Mouse (Mus musculus): ENCODE results near the gene Bcl7b. TPM values are rescaled to one million over a fixed set of nuclear protein-coding genes. Genes with fewer than 3 reads are reported as not detected.

Gene Bcl7b
- 10 to 100 TPM; 41.3 to 43.4 TPM for total RNA-seq (2021)

DNA sequence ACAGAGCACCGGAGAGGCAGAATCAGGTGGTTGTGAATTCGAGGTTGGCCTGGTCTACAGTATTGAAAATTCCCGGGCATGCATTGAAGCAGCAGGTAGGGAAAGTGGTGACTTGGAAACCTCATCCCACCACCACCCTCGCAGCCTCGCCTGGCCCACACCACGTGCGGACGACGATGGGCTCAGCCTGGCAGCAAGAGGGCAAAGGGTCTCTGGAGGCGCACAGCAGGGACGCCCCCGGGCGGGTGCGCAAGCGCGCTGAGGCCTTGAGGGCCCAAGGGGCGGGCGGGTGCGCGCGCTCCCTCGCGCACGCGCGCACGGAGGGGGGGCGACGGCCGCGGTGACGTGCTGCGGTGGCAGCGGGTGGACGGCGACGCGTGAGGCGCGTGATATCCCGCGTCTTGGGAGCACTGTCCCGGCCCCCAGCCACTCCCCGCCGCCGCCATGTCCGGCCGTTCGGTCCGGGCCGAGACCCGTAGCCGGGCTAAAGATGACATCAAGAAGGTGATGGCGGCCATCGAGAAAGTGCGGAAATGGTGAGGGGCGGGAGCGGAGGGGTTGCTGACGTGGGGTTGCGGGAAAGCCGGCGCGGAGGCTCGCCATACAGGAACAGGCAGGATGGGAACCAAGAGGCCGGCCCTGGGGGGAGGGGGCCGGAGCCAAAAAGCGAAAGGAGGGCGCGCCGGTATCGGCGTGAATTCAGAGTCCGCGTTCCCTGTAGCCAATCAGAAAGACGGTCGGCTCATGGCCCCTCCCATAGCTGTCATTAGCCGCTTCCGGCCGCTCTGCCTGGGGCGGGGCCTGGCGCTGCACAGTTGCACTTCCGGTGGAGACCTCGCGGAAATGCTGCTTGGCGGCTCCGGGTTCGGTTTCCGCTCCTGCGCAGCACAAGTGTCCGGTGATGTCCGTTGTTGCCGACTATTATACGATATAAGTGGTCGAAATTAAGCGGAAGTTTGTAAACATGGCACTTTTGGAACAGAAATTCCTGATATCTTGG lies at the start of gene Bcl7b:
Bcl7b (plus strand) TSS at position 221 of the 1,000 bp plus-strand sequence.
- DNase-seq = peak; percentile 94 to 96
- intact Hi-C loops (cut with DNase I) = loop anchor here (1.0 kb wide), 2 partner anchors 17 to 19 kb away; partner anchors contain the start of gene Tbl2

DNA sequence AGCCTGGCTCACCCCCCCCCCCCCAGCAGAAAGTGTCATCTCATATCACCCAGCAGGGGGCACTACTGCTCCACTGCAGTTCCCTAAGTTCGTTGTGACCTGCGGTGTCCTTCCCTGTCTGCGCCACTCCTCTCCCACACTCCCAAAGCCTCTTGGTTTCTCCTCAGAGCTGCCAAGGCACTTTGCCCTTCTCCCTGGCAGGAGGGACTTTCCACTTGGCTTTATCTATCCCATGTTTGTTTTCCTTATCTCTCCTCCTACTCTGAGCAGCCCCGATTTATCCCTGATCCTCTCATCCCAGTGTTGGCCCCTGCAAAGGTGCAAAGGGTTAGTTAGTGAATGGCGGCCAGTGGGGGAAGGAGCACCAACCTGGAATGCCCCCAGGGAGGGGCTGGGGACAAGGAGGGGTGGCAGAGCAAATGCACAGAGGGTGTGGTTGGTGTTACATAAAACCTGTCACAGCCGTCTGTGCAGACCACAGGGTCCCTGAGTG lies 49.4 kb upstream of the Bcl7b start:
- DNase-seq = peak; percentile 68 to 74
- intact Hi-C loops (cut with DNase I) = loop anchor here (1.0 to 2.0 kb wide), 3 partner anchors 48 to 168 kb away; no protein-coding TSS in a partner anchor

DNA sequence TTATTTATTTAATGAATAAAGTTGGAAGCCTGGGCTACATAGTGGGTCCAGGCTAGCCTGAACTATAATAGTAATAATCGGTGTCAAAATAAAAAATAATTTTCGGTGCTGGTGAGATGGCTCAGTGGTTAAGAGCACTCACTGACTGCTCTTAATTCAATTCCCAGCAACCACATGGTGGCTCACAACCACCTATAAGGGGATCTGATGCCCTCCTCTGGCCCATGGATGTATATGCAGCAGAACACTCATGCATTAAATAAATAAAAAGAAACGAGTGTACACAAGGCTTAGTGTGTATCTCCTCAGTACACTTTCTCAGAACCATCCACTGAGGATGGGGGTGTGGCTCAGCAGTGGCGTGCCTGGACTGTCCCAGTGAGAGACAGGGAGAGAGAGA lies 47.3 kb upstream of the Bcl7b start:
- no peak for DNase-seq

DNA sequence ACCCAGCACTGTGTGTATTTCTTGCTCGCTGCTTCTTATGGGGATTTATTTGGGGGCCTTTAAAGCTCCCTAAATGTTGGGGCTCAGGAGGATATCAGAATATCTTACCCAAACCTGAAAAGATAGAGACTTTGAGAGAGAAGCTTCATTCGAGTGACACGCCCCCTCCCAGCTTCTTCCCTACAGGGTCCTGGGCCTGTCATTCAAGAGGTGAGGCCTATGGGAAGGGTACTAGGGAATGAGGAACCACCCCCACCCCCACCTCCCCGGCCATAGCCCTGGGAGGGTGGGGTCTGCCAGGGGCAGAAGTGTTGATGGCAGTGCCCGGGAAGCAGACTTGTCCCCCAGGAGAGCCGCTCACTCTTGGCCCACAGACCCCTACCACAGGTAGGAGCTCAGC lies 42.0 kb upstream of the Bcl7b start:
- intact Hi-C loops (cut with DNase I) = no loop called here
- DNase-seq = no peak

More for the DNA sequence above, 47.3 kb upstream of the Bcl7b start:
- intact Hi-C loops (cut with DNase I) = no loop called here

DNA sequence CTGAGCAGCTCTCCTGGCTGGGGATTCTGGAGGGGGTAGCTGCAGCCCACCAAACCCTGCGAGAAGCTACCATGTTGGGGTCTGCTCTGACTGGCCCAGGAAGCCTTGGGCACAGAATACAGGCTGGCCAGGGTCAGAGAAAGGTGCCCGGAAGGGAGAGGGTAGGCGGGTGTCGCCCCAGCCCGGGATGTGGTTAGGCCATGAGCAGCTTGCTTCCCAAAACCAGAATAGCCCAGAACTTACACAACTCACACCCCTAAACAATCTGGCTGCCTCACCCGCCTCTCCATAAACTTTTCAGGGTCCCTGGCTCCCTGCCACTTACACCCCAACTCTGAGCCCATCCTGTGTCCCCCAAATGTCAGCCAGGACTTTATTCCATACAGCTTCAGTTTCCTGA lies 40.4 kb upstream of the Bcl7b start:
- no peak for DNase-seq
- intact Hi-C loops (cut with DNase I) = no loop called here

DNA sequence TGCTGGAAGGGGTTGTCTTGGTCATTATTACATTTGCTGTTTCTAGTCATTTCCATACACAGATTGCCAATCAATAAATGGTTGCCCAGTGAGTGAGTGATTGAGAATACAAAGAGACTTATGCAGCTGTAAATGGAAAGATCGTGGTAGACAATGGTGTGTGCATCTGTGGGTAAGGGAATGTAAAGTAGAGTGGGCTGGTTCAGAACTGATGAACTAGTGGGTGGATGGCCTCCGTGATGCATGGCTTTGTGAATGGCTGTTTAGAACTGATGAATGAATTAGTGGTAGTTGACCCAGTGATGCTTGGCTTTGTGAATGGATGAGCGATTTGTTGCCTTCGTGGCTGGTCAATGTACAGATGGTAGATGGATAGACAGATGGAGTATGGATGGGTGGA lies 38.3 kb upstream of the Bcl7b start:
- DNase-seq = no peak
- intact Hi-C loops (cut with DNase I) = no loop called here

DNA sequence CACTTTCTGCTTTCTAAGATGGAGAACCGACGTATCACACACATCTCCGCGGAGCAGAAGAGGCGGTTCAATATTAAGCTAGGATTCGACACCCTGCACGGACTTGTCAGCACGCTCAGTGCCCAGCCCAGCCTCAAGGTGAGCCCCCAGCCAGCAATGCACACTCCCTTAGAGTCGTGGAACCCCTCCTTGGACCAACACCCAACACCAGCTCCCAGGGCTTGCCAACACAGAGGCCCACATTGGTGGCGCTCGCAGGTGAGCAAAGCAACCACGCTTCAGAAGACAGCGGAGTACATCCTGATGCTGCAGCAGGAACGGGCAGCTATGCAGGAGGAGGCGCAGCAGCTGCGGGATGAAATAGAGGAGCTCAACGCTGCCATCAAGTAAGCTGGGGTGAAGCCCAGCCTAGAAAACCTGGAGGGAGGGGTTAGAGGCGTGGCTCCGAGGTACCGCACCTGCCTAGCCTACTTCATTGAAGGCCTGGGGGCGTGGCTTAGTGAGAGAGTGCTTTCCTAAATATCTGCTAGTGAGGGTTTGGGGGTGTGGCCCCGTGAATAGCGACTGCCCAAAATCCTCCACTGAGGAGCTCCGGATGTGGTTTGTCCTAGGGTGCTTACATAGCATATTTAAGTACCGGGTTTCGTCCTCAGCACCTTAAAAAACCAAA lies 34.2 kb upstream of the Bcl7b start:
- DNase-seq = no peak
- intact Hi-C loops (cut with DNase I) = no loop called here

DNA sequence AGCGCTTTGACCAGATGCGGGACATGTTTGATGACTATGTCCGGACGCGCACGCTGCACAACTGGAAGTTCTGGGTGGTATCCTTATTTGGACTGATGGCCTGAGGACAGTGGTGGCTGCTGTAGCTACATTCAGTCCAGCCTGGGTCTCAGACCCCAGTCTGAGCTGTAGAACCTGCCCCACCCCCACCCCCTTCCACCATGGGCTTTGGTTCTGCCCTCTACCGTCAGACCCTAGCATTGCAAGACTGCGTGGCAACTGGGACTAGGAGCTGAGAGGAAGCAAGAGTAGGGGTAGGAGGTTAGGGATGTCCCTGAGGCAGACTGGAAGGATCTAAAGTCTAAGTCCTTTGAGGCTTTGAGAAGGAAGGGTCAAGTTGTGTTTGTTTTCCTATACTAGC lies 33.5 kb upstream of the Bcl7b start:
- DNase-seq = peak; percentile 41 to 57
- intact Hi-C loops (cut with DNase I) = no loop called here

DNA sequence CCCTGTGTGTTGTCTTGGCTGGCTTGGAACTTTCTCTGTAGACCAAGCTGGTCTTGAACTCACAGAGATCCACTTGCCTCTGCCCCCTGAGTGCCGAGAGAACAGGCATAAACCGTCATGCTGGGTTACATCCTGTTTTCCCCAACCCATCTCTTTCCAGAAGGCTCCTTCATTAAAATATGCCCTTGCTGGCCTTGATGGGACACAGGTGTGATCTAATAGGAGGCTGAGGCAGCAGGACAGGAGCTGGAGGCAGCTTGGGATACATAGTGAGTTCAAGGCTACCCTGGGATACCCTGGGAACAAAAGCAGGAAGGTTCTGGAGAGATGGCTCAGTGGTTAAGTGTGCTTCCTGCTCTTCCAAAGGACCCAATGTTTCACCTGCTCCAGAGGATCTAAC lies 28.2 kb upstream of the Bcl7b start:
- intact Hi-C loops (cut with DNase I) = no loop called here
- no peak for DNase-seq

DNA sequence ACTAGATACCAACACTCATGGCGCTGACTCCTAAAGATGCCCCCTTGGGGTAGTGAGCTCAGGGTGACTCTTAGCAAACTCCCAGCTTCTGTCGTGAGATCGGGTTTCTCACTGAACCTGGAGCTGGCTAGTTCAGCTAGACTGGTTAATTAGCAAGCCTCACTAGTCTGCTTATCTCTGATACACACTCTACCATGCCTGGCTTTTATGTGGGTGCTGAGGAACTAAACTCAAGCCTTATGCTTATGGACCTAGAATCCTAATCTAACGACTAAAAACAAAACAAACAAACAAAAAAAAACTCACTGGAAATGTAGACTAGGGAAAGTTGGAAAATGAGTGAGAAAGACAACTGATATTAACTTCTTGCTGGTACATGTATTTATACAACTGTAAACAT lies 23.6 kb upstream of the Bcl7b start:
- DNase-seq = no peak
- intact Hi-C loops (cut with DNase I) = no loop called here

DNA sequence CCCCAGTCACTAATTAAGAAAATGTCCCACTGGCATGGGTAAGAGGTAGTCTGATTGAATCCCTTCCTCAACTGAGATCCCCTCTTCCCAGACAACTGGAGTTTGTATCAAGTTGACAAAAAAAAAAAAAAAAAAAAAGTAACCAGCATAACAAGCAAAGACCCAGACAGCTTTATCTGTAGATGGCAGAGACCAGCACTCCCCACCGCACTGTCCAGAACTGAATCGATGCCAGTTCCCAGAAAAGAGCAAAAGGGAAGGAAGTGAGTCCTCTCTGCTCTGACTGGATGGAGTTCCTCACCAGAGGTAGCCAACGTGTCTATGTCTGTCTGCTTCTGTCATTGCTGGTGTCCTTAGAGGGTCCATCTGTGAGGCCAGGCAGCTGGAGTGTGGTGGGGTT lies 22.6 kb upstream of the Bcl7b start:
- intact Hi-C loops (cut with DNase I) = no loop called here

DNA sequence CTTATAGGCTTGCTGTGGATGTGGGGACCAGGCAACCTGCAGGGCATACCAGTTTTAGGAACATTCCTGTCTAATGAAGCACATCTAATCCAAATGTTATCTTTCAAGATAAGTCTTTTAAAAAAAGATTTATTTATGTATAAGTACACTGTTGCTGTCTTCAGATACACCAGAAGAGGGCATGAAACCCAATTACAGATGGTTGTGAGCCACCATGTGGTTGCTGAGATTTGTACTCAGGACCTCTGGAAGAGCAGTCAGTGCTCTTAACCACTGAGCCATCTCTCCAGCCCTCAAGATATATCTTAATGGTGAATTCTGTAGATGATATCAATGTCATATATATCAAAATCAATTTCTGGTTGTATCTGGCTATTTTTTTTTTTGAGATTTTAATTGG lies 22.1 kb upstream of the Bcl7b start:
- DNase-seq = no peak
- intact Hi-C loops (cut with DNase I) = no loop called here

More for the DNA sequence above, 22.6 kb upstream of the Bcl7b start:
- no peak for DNase-seq

DNA sequence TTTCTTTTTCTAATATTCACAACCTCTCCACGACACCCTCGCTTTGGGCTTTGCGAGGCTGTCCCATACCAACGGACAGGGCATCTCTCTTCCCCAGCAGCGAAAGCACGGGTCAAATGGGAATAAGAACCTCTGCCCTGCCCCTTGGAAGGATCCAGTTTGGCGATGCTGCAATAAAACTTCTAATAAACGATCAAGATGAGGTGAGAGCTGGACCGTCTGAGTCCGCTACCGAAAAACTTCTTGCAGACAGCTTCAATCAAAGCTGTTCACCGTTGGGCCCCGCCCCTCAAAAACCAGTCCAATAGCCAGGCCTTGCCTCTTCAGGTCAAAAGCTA lies 19.4 kb upstream of the Bcl7b start:
- no peak for DNase-seq
- intact Hi-C loops (cut with DNase I) = loop anchor here (1.0 to 2.0 kb wide), 2 partner anchors 20 to 42 kb away; partner anchors contain the start of gene Bcl7b

DNA sequence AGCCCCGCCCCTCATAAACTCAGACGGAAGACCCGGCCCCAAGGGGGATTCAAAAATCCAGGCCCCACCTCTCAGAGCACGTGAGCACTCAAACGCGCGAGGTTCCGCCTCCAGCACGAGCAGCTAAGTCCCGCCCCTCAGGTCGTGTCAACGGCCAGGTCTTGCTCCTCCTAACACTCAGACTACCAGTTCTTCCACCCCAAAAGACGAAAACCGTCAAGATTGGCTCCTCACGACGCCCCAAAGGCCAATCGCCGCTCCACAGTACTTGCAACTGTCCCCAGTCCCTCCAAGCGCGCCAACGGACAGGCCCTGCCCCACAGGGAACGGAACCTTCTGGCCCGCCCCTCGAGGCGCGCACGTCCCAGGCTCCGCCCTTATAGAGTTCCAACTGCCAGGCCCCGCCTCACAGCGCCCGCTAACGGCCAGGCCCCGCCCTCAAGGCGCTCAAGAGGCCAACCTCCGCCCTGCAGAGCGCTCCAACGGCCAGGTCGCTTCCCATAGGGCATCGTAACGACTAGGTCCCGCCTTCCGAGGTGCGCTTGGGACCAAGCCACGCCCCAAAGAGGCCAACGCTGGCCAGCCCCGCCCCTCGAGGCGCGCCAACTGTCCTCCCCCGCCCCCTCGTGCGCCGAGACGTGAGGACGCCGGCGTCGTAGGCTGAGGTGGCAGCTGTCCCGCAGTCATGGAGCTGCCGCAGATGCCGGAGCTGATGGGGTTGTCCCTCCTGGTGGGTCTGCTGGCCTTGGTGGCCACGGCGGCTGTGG lies 18.8 kb upstream of the Bcl7b start, which contains the start of gene Tbl2:
Tbl2 (plus strand) TSS at position 605 of the 767 bp plus-strand sequence.
- intact Hi-C loops (cut with DNase I) = loop anchor here (1.0 to 2.0 kb wide), 2 partner anchors 19 to 42 kb away; partner anchors contain the start of gene Bcl7b
- DNase-seq = peak; percentile 99

DNA sequence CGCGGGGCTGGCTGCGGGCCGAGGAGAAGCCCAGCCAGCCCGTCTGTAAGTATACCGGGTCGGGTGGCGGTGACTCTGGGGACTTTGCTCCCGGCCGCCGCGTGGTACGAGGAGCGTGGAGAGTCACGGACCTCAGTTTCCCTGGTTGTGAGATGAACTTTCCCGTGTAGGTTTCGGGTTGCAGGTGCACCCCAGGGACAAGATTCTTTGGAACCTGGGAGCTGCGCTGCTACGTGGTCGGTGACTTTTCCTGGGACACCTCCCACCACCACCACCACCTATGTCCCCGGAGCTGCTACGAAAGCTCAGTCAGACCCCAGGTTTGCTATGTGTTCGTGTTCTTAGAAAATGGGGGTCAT lies 18.3 kb upstream of the Bcl7b start:
- intact Hi-C loops (cut with DNase I) = loop anchor here (1.0 to 2.0 kb wide), 2 partner anchors 19 to 41 kb away; partner anchors contain the start of gene Bcl7b
- DNase-seq = no peak

DNA sequence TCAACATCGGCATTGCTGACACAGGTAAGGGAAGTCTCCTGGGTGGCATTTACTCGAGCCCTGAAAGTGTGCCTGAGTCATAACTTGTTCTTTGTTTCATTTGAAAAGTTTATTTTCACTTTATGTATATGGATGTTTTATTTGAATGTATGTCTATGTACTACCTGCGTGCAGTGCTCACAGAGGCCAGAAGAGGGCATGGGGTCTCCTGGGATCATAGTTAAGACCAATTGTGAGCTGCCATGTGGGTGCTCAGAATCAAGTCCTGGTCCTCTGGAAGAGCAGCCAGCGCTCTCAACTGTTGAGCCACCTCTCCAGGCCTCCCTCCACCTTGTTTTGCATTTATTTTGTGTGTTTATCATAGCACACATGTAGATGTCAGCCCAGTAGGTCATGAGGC lies 11.6 kb upstream of the Bcl7b start:
- intact Hi-C loops (cut with DNase I) = no loop called here

DNA sequence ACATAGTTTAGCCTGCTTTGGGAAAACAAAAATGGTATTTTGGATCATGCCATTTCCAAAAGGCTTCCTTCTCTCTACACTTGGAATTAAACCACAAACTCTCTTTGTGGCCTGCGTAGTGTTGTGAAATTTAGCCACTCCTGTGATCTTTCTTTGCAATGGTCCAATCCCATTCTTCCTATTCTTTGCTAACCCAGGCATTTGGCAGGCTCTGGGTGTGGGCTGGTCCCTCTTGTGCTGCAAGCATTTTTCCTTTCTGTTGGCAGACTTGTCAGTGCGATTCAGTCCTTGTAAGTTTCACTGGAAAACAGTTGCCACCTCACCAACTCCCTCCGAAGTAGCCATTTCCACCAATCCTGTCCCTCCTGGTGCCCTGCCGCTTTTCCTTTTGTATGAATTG lies 6.9 kb upstream of the Bcl7b start:
- intact Hi-C loops (cut with DNase I) = no loop called here
- peak in 1 of 2 experiments; percentile 34 for DNase-seq

More for the DNA sequence above, 11.6 kb upstream of the Bcl7b start:
- no peak for DNase-seq

DNA sequence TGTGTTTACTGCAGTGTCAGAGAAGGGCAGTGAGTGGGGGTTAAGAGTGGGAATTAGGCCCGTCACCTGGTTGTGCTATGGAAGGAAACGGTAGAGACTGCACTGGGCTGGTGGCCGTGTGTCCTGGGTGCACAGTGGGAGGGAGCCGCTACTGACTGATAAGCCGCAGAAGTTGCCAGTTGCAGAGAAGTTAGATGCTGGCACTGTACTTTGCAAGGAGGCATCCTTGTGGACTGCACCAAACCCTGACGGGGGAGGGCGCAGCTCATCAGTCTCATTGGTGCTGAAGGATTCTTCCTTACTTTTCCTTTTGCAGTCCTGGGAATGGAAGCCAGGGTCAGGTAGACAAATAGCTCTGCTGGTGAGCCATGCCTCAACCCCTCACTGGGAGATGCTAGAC lies 6.4 kb upstream of the Bcl7b start:
- intact Hi-C loops (cut with DNase I) = no loop called here

DNA sequence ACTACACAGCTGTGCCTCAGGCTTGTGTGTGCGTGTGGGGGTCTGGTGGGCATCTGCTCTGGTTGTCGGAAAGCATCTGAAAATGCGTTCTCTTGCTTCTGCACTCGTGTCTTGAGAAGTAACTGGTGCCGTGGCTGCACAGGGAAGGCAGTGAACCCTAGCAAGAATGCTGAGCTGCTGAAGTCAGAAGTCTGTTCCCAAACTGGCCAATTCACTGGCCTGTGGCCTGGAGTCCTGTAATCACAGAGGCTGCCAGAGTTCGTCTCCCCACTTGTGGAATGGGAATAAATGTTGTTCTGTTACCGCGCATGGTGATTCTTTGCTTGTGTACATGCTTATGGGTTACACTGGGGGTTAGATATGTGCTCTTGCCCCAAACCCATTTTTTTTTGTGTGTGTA lies 5.7 kb upstream of the Bcl7b start:
- intact Hi-C loops (cut with DNase I) = no loop called here
- DNase-seq = no peak

More for the DNA sequence above, 6.4 kb upstream of the Bcl7b start:
- DNase-seq = no peak

DNA sequence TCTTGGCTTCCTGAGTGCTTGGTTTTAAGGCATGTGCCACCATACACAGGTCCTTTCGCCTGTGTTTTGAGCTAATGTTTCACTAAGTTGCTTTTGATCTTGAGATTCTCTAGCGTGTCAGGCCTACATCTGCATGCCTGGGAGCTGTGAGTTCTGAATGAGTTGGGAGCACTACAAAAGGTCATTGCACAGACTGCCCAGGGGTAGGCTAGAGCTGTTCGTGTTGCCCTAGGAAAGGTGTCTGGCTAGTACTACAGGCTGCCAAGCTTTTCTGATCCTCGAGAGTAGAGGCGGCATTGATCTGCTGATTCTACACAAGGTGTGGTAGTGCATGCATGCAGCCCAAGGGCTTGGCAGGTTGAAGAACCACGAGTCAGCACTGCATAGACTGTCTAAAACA lies 5.3 kb upstream of the Bcl7b start:
- intact Hi-C loops (cut with DNase I) = no loop called here
- DNase-seq = no peak

Data from heart, postnatal 36 days (tissue).